Mouse (Mus musculus) left cerebral cortex, adult 11 months (tissue): ENCODE results near the gene Ccp110.

Experiments used
- DNase-seq: peaks from one replicate; pipeline ENCODE4 v3.0.0; 2022; ENCODE audit warnings: low spot score

Ccp110 gene

DNA sequence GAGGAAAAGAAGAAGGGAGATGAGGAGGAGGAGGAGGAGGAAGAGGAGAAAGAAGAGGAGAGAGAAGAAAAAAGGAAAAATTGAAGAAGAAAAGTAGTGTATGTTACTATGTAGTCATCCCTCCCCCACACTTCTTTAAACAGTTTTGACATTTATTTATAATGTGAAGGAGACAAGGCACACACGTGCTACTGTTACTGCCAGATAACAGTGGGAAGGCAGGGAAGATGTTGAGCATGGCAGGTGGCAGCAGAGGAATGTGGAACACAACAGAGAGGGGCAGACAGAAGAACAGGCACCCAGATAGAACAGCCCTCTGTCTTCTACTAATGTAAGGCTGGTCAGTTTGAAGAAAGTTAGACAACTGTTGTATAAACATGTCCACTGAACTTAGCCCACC is 57.3 kb downstream of the Ccp110 start:
- DNase-seq, result no peak

DNA sequence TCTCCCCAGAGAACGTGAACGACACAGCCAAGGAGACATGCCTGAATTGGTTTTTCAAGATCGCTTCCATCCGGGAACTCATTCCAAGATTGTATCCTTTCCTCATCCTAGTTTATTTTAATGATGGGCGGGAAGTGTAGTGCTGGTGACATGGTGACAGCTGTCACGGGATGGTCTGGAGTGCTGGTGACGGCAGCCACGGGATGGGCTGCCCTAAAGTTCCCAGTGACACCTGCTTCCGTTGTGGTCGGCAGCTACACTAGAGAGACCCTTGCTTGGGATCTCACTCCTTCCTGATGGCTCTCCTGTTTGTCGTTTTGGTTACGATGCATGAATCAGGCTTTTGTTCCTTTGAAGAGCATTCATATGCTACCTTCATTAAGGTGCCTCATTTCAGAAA is 60.7 kb downstream of the Ccp110 start:
- no peak for DNase-seq

DNA sequence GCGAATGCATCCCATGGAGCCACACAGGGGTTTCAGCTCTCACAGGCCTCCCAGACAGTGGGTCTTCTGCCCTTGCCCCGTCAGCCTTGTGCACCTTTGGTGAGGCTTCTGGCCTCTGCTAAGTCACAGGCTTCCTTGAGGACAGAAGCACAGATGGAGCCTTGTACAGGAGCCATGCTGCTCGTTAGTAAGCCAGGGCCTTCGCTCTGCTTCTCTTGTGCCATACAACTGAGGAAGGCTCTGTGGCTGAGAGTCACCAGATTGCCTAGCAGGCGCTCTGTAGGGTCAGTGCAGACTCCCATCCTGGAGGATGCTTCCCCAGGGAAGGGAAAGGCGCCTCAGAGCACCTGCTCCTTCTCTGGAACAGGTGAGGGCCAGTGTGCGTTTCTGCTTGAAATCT is 63.6 kb downstream of the Ccp110 start:
- no peak for DNase-seq

DNA sequence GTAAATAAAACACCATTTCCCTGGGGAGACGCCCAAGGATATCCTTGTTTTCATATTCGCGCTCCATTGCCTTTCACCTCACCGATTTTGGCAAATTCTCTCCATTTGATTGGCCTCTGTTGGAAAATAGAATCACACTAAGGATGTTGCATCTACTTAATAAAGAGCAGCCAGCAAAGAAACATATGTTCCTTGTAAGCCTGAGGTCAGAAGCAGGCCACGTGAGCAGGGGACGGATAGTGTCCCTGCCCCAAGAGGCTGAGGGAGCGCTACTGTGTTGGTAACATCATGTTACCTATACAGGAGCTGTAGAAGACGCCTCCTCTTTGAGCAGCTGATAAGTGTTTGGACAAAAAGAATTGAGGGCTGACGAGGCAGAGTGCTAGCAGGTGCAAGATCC is 64.1 kb downstream of the Ccp110 start:
- no peak for DNase-seq

DNA sequence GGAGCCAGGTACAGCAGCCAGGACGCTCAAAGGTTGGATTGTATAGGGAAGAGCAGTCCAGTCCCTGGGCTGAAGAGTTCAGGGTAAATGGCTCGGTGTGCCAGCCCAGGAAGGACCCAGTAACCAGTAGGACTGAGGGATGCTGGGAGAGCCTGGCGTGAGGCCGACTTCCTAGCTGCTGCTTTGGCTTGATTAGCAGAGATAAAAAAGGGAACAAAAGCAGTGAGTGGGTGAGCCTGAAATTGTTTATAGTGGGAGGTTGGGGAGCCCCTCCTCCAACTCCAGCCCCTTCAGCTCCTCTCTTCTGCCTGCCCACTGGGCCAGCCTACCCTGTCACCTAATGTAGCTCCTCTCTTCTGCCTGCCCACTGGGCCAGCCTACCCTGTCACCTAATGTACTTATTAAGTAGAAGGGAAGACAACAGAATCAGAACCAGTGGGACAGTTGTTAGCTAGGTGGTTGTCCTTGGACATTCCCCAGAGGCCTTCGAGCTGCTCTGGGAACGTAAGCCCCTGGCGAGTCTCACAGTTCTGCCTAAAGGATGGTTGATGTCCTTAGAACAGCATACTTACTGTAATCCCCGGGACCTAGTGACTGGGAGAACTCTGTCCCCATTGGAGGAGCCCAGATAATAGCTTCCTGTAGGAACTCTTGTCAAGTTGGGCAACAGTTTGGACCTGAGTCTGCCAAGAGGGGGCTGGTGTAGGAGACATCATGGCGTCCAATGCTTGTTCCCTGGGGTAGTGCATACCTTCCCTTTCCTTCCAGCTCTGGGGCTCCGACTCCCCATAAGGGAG is 65.4 kb downstream of the Ccp110 start:
- no peak for DNase-seq

DNA sequence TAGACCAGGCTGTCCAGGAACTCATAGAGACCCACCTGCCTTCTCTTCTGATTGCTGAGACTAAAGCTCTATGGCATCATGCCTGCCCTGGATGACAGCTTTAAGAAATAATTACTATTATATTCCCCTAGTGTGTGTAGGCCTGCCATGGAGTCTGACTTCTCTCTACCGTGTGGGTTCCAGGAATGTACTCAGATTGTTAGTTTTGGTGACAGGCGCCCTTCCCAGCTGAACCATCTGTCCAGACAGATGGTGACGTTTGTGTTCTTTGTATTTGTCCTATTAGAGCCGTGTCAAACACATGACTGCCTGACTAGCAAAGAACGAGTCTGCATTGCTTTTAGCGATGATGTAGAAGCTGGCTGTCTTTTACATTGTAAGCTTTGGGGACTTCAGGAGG is 66.2 kb downstream of the Ccp110 start:
- no peak for DNase-seq

DNA sequence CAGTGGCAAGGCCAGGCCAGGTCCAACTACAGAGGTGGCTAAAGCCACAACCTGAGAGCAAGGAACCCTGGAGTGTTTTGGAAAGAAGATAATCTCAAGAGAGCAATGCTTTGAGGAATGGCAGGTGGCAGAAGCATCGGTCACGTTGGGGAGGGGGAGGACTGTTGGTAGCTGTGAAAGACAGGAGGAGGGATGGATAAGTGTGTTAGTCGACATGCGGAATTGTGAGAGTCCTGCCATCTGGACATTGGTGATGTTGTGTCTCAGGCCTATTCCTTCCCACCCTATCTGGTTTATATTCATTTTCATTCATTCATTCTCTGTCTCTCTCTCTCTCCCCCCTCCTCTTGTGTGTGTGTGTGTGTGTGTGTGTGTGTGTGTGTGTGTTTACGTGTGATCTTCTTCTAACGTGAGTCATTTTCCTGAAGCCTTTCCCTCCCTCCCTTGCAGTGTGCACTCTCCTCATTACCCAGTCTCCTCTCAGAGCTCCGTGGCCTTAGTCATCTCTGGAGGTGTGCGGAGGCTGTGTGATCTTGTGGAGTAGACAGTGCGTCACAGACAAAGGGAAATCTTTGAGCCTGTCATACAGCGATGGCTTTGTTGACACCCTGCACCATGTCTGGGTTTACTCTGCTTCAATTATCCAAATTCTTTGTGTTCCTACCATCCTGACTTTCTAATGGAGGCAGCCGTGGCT is 71.1 kb downstream of the Ccp110 start:
- DNase-seq, result no peak

DNA sequence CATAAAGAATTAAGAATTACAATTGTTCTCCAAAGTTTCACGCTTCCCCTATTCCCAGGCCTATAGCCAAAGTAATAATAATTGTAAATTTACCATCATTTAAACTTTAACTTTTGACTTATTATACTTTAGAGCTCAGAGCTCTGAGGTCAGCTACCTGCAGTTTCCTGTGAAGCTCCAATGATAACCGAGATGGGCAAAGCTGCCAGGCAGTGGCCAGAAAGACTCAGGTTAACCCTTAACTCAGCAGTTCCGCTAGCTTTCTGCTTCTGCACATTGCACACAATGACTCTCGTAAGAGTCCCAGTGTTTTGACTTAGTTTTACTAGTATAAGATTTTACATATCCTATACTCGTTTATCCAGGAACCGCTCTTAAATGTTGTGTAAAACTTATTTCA is 73.7 kb downstream of the Ccp110 start:
- no peak for DNase-seq
